Mouse (Mus musculus) midbrain, embryonic 14.5 days (tissue): ENCODE measurements at regions not wholly inside any gene's neighbourhood (a gene's known extent, or its start where the extent isn't known, plus 50 kb on each side); places are given as distances from the start of the nearest gene placed in this dataset.

Source experiments
- ATAC-seq: fragments of 200-750 bp; cut with Nextera tagmentation; 2 replicates; pipeline ENCODE4 v1.8.0; 2017; ENCODE audit warnings: moderate number of reproducible peaks, moderate library complexity; ENCODE audit not compliant: low FRiP score, low TSS enrichment
- DNase-seq: peaks from one replicate; pipeline ENCODE4 v3.0.0-alpha.2; 2015
- H3K27ac ChIP-seq: fragments of 300-500 bp; sonication (generic); replicated peaks from 2 replicates; pipeline ENCODE4 v1.5.1; 2014; ENCODE audit warnings: mild to moderate bottlenecking, low read depth, low read length, moderate library complexity
- H3K27me3 ChIP-seq: fragments of 300-500 bp; sonication (generic); 2 replicates; pipeline ENCODE4 v1.6.1; 2014; ENCODE audit warnings: low read length, control low read depth, mixed read lengths; ENCODE audit not compliant: control insufficient read depth, insufficient read depth
- H3K36me3 ChIP-seq: fragments of 300-500 bp; sonication (generic); 2 replicates; pipeline ENCODE4 v1.6.1; 2014; ENCODE audit warnings: low read length, control low read depth; ENCODE audit not compliant: control insufficient read depth, insufficient read depth
- H3K4me1 ChIP-seq: fragments of 300-500 bp; sonication (generic); 2 replicates; pipeline ENCODE4 v1.6.1; 2014; ENCODE audit warnings: mild to moderate bottlenecking, antibody characterized with exemption, low read length, control low read depth; ENCODE audit not compliant: control insufficient read depth, insufficient read depth
- H3K4me2 ChIP-seq: fragments of 300-500 bp; sonication (generic); 2 replicates; pipeline ENCODE4 v1.6.1; 2014; ENCODE audit warnings: mild to moderate bottlenecking, low read length, moderate library complexity
- H3K4me3 ChIP-seq: fragments of 300-500 bp; sonication (generic); replicated peaks from 2 replicates; pipeline ENCODE4 v1.5.1; 2014; ENCODE audit warnings: low read depth, low read length
- H3K9ac ChIP-seq: fragments of 300-500 bp; sonication (generic); replicated peaks from 2 replicates; pipeline ENCODE4 v1.6.1; 2014; ENCODE audit warnings: mild to moderate bottlenecking, low read length, moderate library complexity
- H3K9me3 ChIP-seq: fragments of 300-500 bp; sonication (generic); 2 replicates; pipeline ENCODE4 v1.6.1; 2016; ENCODE audit warnings: low read length, control low read depth, mixed read lengths; ENCODE audit not compliant: control insufficient read depth
- WGBS: fragments of 180-500 bp; shearing (Covaris S2); extraction: QIAGEN DNeasy Blood & Tissue Kit; methylation state at CpG from one replicate; pipeline ENCODE4 v1.1.7; 2014; 5-methylcytosine and 5-hydroxymethylcytosine counted together

- Histone ChIP-seq H3K36me3 (no peaks in the 10 kb centered on the region), H3K27me3 (no peaks in the 10 kb centered on the region), H3K4me2 (no peak overlapping the region), H3K27ac (no peak overlapping the region), H3K9me3 (no peaks in the 10 kb centered on the region), H3K4me3 (no peak overlapping the region), H3K9ac (no peak overlapping the region), H3K4me1 (no peaks in the 10 kb centered on the region)
- ATAC-seq = no peak
- 81% methylated on average over 3 of the region's 3 CpGs for WGBS
- no peak for DNase-seq
Observed at GRCm38 (mm10) chr15:67979451-67979850, 1478.7 kb upstream of the Lrrc6 start.

DNA sequence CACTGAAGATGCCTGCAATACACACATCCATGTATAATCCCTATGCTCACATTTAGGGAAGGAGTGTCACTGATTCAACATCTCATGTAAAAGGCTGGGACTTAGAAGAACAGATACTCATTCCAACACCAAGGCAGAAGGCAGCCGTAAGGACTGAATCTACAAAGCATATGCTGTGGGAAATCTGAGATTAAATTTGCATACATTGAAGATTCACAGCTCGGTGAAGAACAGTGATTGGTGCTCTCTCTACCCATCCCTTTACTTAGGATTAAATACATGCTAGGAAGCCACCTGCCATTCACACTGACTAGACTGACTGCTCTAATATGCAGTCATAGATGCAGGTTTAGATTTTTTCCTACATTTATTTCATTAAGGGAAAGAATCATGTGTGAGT, 1476.5 kb upstream of the Lrrc6 start:
- ATAC-seq (no peak), DNase-seq (no peak)
- Histone ChIP-seq H3K36me3 (no peaks in the 10 kb centered on the region), H3K27ac (no peak overlapping the region), H3K4me1 (no peaks in the 10 kb centered on the region), H3K27me3 (no peaks in the 10 kb centered on the region), H3K9me3 (no peaks in the 10 kb centered on the region), H3K4me2 (no peak overlapping the region), H3K4me3 (no peak overlapping the region), H3K9ac (no peak overlapping the region)
- 74% methylated on average over 2 of the region's 2 CpGs for WGBS

DNA sequence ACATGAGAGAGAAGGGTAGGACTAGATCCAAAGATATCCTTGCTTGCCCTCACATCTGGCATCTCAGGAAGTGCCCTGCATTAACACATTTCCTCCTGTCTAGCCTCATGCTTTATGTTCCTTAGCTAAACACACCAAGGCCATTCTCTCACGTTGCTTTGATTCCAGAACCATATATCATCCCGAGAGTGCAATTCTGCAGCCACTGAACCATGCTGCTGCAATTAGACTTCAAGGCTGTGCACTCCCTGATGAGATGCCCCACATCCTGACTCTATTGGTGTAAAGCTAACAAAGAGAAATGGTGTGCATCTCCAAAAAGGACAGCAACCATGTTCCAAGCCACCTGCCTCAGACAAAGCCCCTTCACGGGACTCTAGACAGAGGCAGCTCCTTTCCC, 1471.3 kb upstream of the Lrrc6 start:
- no peaks in the 10 kb centered on the region for H3K9me3 ChIP-seq
- no peak overlapping the region for H3K27ac ChIP-seq
- DNase-seq = no peak
- ATAC-seq = no peak
- H3K4me1 ChIP-seq = no peaks in the 10 kb centered on the region
- no peak overlapping the region for H3K4me2 ChIP-seq
- H3K36me3 ChIP-seq = no peaks in the 10 kb centered on the region
- no peak overlapping the region for H3K4me3 ChIP-seq
- no peaks in the 10 kb centered on the region for H3K27me3 ChIP-seq
- WGBS = 63% methylated on average over 3 of the region's 3 CpGs
- H3K9ac ChIP-seq = no peak overlapping the region

DNA sequence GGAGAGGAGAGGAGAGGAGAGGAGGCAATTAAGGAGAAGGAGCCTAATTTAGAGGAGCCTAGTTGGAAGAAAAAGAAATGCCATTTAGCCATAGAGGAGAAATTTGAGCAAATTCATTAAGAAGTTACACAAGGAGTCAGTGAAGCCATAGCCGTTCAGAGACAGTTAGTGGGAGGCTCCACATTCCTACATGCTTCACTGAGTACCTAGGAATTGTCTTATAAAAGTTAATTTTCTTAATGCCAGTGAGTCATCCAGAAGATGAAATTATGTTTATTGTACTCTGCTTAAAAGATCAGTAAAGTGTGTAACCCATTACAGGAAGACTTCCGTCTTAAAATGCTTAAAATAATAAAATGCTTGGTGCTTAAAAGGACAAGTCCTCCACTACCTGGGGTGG, 1453.5 kb upstream of the Lrrc6 start:
- Histone ChIP-seq H3K9me3 (no peaks in the 10 kb centered on the region), H3K36me3 (no peaks in the 10 kb centered on the region), H3K4me3 (no peak overlapping the region), H3K4me1 (no peaks in the 10 kb centered on the region), H3K9ac (no peak overlapping the region), H3K27ac (no peak overlapping the region), H3K27me3 (no peaks in the 10 kb centered on the region), H3K4me2 (no peak overlapping the region)
- ATAC-seq (no peak), DNase-seq (no peak)
- WGBS = 65% methylated on average over 2 of the region's 2 CpGs

GRCm38 (mm10) chr15:67950281-67951040, 1449.8 kb upstream of the Lrrc6 start:
- no peaks in the 10 kb centered on the region for H3K9me3 ChIP-seq
- no peak overlapping the region for H3K4me3 ChIP-seq
- H3K4me1 ChIP-seq = no peaks in the 10 kb centered on the region
- H3K27ac ChIP-seq = no peak overlapping the region
- WGBS = 73% methylated on average over 6 of the region's 6 CpGs
- no peak overlapping the region for H3K4me2 ChIP-seq
- no peaks in the 10 kb centered on the region for H3K27me3 ChIP-seq
- H3K36me3 ChIP-seq = no peaks in the 10 kb centered on the region
- DNase-seq = no peak
- H3K9ac ChIP-seq = no peak overlapping the region
- ATAC-seq = no peak

GRCm38 (mm10) chr15:67944330-67945082, 1443.8 kb upstream of the Lrrc6 start:
- no peaks in the 10 kb centered on the region for H3K9me3 ChIP-seq
- H3K36me3 ChIP-seq = no peaks in the 10 kb centered on the region
- H3K4me2 ChIP-seq = no peak overlapping the region
- no peaks in the 10 kb centered on the region for H3K27me3 ChIP-seq
- H3K4me1 ChIP-seq = no peaks in the 10 kb centered on the region
- no peak overlapping the region for H3K9ac ChIP-seq
- no peak for ATAC-seq
- 87% methylated on average over 3 of the region's 3 CpGs for WGBS
- no peak overlapping the region for H3K27ac ChIP-seq
- H3K4me3 ChIP-seq = no peak overlapping the region
- no peak for DNase-seq

DNA sequence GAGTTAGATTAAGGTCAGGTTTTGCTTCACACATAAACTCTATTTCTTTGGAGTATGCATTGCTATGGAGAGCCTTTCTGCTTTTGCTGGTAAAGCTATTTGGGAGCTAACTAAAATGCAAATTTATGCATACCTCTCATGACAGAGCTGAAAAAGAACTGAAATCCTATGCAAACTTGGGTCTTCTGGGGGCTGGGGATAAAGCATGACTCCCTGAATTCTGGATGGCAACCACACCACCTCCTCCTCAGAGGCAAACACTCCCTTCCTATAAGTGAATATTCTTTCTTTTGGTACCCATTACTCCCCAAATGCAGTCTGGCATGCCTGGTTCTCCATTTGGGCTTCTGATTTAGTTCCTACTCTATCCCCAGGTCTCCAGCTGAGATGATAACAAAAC, 1442.3 kb upstream of the Lrrc6 start:
- no peak for DNase-seq
- ATAC-seq = no peak
- Histone ChIP-seq H3K9me3 (no peaks in the 10 kb centered on the region), H3K4me1 (no peaks in the 10 kb centered on the region), H3K27ac (no peak overlapping the region), H3K4me2 (no peak overlapping the region), H3K4me3 (no peak overlapping the region), H3K27me3 (no peaks in the 10 kb centered on the region), H3K36me3 (no peaks in the 10 kb centered on the region), H3K9ac (no peak overlapping the region)

- DNase-seq (no peak), ATAC-seq (no peak)
- H3K4me1 ChIP-seq = no peaks in the 10 kb centered on the region
- H3K9me3 ChIP-seq = no peaks in the 10 kb centered on the region
- no peaks in the 10 kb centered on the region for H3K27me3 ChIP-seq
- H3K27ac ChIP-seq = no peak overlapping the region
- H3K4me3 ChIP-seq = no peak overlapping the region
- H3K4me2 ChIP-seq = no peak overlapping the region
- 86% methylated on average over 1 of the region's 1 CpGs for WGBS
- H3K36me3 ChIP-seq = no peaks in the 10 kb centered on the region
- H3K9ac ChIP-seq = no peak overlapping the region
Observed at GRCm38 (mm10) chr15:67940510-67940909, 1439.8 kb upstream of the Lrrc6 start.

DNA sequence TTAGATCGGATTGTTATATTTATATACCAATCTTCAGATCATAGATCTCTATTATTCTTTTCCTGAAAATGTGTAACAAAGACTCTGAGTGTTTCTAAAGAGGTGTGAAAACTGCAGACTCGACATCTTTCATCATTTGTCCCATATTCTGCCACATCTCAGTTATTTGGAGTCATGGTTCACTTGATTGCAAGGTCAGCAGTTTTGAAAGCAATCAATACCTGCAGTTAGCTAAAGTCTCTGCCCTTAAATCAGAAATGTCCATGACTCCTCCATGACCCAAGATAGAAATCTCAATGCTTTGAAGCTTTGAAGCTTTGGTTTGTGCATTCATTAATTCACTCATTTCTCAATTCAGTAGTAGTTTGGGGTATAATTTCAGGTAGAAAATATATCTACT, 1424.2 kb upstream of the Lrrc6 start:
- Histone ChIP-seq H3K27me3 (no peaks in the 10 kb centered on the region), H3K4me3 (no peak overlapping the region), H3K4me2 (no peak overlapping the region), H3K4me1 (no peaks in the 10 kb centered on the region), H3K27ac (no peak overlapping the region), H3K9me3 (no peaks in the 10 kb centered on the region), H3K9ac (no peak overlapping the region), H3K36me3 (no peaks in the 10 kb centered on the region)
- 72% methylated on average over 2 of the region's 2 CpGs for WGBS
- DNase-seq = no peak
- no peak for ATAC-seq
